Mouse (Mus musculus): ENCODE results near the gene Dnajc22. TPM values are rescaled to one million over a fixed set of nuclear protein-coding genes. Genes with fewer than 3 reads are reported as not detected.

The Dnajc22 gene
- polyA plus RNA-seq, 1 experiment from 2014 or later, result 8.0 TPM

DNA sequence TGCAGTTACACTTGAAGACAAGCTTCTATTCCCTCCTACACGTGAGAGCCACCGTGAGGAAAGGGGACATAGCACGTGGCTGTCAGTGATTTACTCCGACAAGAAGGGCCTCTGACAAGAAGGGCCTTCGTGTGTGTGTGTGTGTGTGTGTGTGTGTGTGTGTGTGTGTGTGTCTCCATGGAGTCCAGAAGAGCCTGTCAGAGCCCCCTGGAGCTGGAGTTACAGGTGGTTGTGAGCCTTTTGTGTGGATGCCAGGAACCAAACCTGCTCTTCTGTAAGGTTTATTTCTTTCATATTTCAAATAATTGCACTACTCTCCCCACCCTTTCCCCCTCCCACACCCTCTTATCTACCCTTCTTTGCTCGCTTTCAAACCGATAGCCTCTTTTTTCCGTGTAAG, 58.4 kb downstream of the Dnajc22 start:
- H3K27ac ChIP-seq (ENCODE audit: low read length), result no peak overlapping the region
- 60% methylated on average over 8 of the region's 8 CpGs for WGBS
- H3K9me3 ChIP-seq (ENCODE audit: low read length), result no peaks in the 10 kb centered on the region
- no peak overlapping the region for H3K9ac ChIP-seq (replicated peaks; ENCODE audit: low read length)
- H3K4me2 ChIP-seq (replicated peaks; ENCODE audit: low read depth, low read length), result no peak overlapping the region
- no peak for ATAC-seq (ENCODE audit: low FRiP score, low TSS enrichment)
- no peaks in the 10 kb centered on the region for H3K27me3 ChIP-seq (ENCODE audit: insufficient read depth, low read length)
- H3K4me3 ChIP-seq (ENCODE audit: low read length), result no peak overlapping the region
- H3K36me3 ChIP-seq (ENCODE audit: insufficient read depth, low read length), result peaks cover 24% of the 10 kb centered on the region
- no peaks in the 10 kb centered on the region for H3K4me1 ChIP-seq (ENCODE audit: insufficient read depth, low read length)

DNA sequence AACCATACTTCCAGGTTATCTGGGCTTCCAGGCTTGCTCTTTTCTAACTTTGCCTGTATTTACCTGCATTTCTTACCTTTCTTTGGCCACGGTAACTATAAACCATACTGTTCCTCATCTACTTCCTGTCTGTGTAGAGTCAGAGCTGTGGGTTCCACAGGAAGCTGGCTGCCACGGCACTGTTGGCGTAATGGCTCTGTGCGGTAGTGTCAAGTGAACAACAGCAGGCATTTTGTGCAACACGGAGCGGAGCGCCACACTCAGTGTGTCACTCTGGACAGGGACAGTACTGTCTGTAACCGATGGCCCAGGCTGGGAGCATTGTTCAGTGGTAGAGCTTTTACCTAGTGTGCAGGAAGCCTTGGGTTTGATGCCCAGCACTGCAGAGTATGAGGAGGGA, 60.5 kb downstream of the Dnajc22 start:
- 95% methylated on average over 8 of the region's 8 CpGs for WGBS

More for the DNA sequence above, 60.5 kb downstream of the Dnajc22 start:
- no peaks in the 10 kb centered on the region for H3K4me1 ChIP-seq (ENCODE audit: insufficient read depth, low read length)
- ATAC-seq (ENCODE audit: low FRiP score, low TSS enrichment), result no peak
- H3K4me2 ChIP-seq (replicated peaks; ENCODE audit: low read depth, low read length), result no peak overlapping the region
- H3K9ac ChIP-seq (replicated peaks; ENCODE audit: low read length), result no peak overlapping the region
- H3K27me3 ChIP-seq (ENCODE audit: insufficient read depth, low read length), result no peaks in the 10 kb centered on the region
- no peaks in the 10 kb centered on the region for H3K9me3 ChIP-seq (ENCODE audit: low read length)
- no peak overlapping the region for H3K27ac ChIP-seq (ENCODE audit: low read length)
- peaks cover 18% of the 10 kb centered on the region for H3K36me3 ChIP-seq (ENCODE audit: insufficient read depth, low read length)
- no peak overlapping the region for H3K4me3 ChIP-seq (ENCODE audit: low read length)

Small RNAs within 50 kb of the gene (microRNA-seq; reads per million reads assigned to microRNA genes)
- gene Mir6960, result 0.79 reads per million

Other genes starting within 250 kb of the Dnajc22 start
- 12.4 and 14.1 TPM in 2 replicates for gene Kmt2d, start 222.0 kb upstream of the Dnajc22 start, polyA plus RNA-seq (2015; fragmentation: Nextera tagmentation; extraction: Ambion mirVana)
- gene Rhebl1, start 198.6 kb upstream of the Dnajc22 start, polyA plus RNA-seq (2015; fragmentation: Nextera tagmentation; extraction: Ambion mirVana), result 16.7 and 18.3 TPM in 2 replicates
- gene Dhh, start 194.6 kb upstream of the Dnajc22 start, polyA plus RNA-seq (2015; fragmentation: Nextera tagmentation; extraction: Ambion mirVana), result 1.4 and 1.8 TPM in 2 replicates
- 17.6 and 18.9 TPM in 2 replicates for gene Lmbr1l, start 174.9 kb upstream of the Dnajc22 start, polyA plus RNA-seq (2015; fragmentation: Nextera tagmentation; extraction: Ambion mirVana)
- 1,826 and 1,900 TPM in 2 replicates for gene Tuba1b, start 158.6 kb upstream of the Dnajc22 start, polyA plus RNA-seq (2015; fragmentation: Nextera tagmentation; extraction: Ambion mirVana)
- gene Gm49450, start 139.6 kb upstream of the Dnajc22 start, polyA plus RNA-seq (2015; fragmentation: Nextera tagmentation; extraction: Ambion mirVana), result not detected in 2 replicates
- 925 and 946 TPM in 2 replicates for gene Tuba1a, start 139.5 kb upstream of the Dnajc22 start, polyA plus RNA-seq (2015; fragmentation: Nextera tagmentation; extraction: Ambion mirVana)
- 213 and 219 TPM in 2 replicates for gene Tuba1c, start 63.3 kb upstream of the Dnajc22 start, polyA plus RNA-seq (2015; fragmentation: Nextera tagmentation; extraction: Ambion mirVana)
- gene Prph, start 38.0 kb upstream of the Dnajc22 start, polyA plus RNA-seq (2015; fragmentation: Nextera tagmentation; extraction: Ambion mirVana), result 3.3 and 5.8 TPM in 2 replicates
- 35.8 and 45.8 TPM in 2 replicates for gene Troap, start 18.6 kb upstream of the Dnajc22 start, polyA plus RNA-seq (2015; fragmentation: Nextera tagmentation; extraction: Ambion mirVana)
- gene C1ql4, start 5.4 kb upstream of the Dnajc22 start, polyA plus RNA-seq (2015; fragmentation: Nextera tagmentation; extraction: Ambion mirVana), result 0.94 and 1.2 TPM in 2 replicates
- gene Spats2, start 32.7 kb downstream of the Dnajc22 start, polyA plus RNA-seq (2015; fragmentation: Nextera tagmentation; extraction: Ambion mirVana), result 42.1 and 42.9 TPM in 2 replicates
- gene Kcnh3, start 131.7 kb downstream of the Dnajc22 start, polyA plus RNA-seq (2015; fragmentation: Nextera tagmentation; extraction: Ambion mirVana), result 0.56 and 0.77 TPM in 2 replicates
- 177 and 181 TPM in 2 replicates for gene Mcrs1, start 158.8 kb downstream of the Dnajc22 start, polyA plus RNA-seq (2015; fragmentation: Nextera tagmentation; extraction: Ambion mirVana)
- 62.2 and 67.5 TPM in 2 replicates for gene Prpf40b, start 201.9 kb downstream of the Dnajc22 start, polyA plus RNA-seq (2015; fragmentation: Nextera tagmentation; extraction: Ambion mirVana)
- 0.21 and 0.30 TPM in 2 replicates for gene Fam186b, start 202.7 kb downstream of the Dnajc22 start, polyA plus RNA-seq (2015; fragmentation: Nextera tagmentation; extraction: Ambion mirVana)

Measured in kidney, embryonic 16.5 days (tissue).